Mouse (Mus musculus) MEL (cell line): ENCODE measurements at regions not wholly inside any gene's neighbourhood (a gene's known extent, or its start where the extent isn't known, plus 50 kb on each side); places are given as distances from the start of the nearest gene placed in this dataset.

Experiments used
- DNase-seq: peaks from one replicate; pipeline ENCODE4 v3.0.0; 2011; ENCODE audit warnings: low read depth, low spot score
- H3K27ac ChIP-seq: 2 replicates; pipeline ENCODE4 v1.5.1; 2012; ENCODE audit warnings: low read depth, mild to moderate bottlenecking, control low read depth, low read length, moderate library complexity; ENCODE audit not compliant: control insufficient read depth
- H3K27me3 ChIP-seq, 2 experiments: fragments of 150-350 bp in 1 of 2; sonication (generic) in 1 of 2; 2 replicates each; pipeline ENCODE4 v1.6.1; 2012; ENCODE audit warnings: low read length in 2 of 2, mild to moderate bottlenecking in 2 of 2, improper control_type of control experiment in 1 of 2, moderate library complexity in 1 of 2; ENCODE audit not compliant: insufficient read depth in 2 of 2, control insufficient read depth in 1 of 2
- H3K36me3 ChIP-seq, 2 experiments: 2 replicates each; pipeline ENCODE4 v1.6.1; 2012 to 2014; ENCODE audit warnings: low read length in 2 of 2, improper control_type of control experiment in 1 of 2, inconsistent platforms in 1 of 2, mild to moderate bottlenecking in 1 of 2; ENCODE audit not compliant: insufficient read depth in 2 of 2, control insufficient read depth in 1 of 2
- H3K4me1 ChIP-seq, 2 experiments: fragments of 150-350 bp in 1 of 2; sonication (generic) in 1 of 2; 2 replicates each; pipeline ENCODE4 v1.6.1; 2012; ENCODE audit warnings: low read length in 2 of 2, improper control_type of control experiment in 1 of 2, mild to moderate bottlenecking in 1 of 2; ENCODE audit not compliant: insufficient read depth in 2 of 2, control insufficient read depth in 1 of 2
- H3K4me3 ChIP-seq, 2 experiments: fragments of 150-350 bp in 1 of 2; sonication (generic) in 1 of 2; 2 replicates each; pipeline ENCODE4 v1.5.1; 2012; ENCODE audit warnings: low read depth in 2 of 2, low read length in 2 of 2, mild to moderate bottlenecking in 2 of 2, moderate library complexity in 2 of 2, control low read depth in 1 of 2, improper control_type of control experiment in 1 of 2; ENCODE audit not compliant: control insufficient read depth in 1 of 2, insufficient read depth in 1 of 2
- H3K79me2 ChIP-seq: 2 replicates; pipeline ENCODE4 v1.6.1; 2012; ENCODE audit warnings: mild to moderate bottlenecking, low read length, moderate library complexity; ENCODE audit not compliant: control insufficient read depth, poor library complexity, insufficient read depth
- H3K9ac ChIP-seq: 2 replicates; pipeline ENCODE4 v1.6.1; 2012; ENCODE audit warnings: low read depth, mild to moderate bottlenecking, control low read depth, low read length, moderate library complexity; ENCODE audit not compliant: control insufficient read depth, poor library complexity, severe bottlenecking
- H3K9me3 ChIP-seq: fragments of 150-350 bp; sonication (generic); replicated peaks from 2 replicates; pipeline ENCODE4 v1.6.1; 2012; ENCODE audit warnings: mild to moderate bottlenecking, low read length, improper control_type of control experiment, moderate library complexity; ENCODE audit not compliant: insufficient read depth
- CHD2 ChIP-seq: IDR thresholded peaks from 2 replicates; pipeline ENCODE4 v1.6.1; 2011; ENCODE audit warnings: low read length, improper control_type of control experiment
- CTCF ChIP-seq, 3 experiments: IDR thresholded peaks in 2 of 3; conservative IDR thresholded peaks in 1 of 3; 2 replicates each; pipeline ENCODE4 v1.5.1; 2011 to 2012; ENCODE audit warnings: low read length in 3 of 3, low read depth in 2 of 3, mild to moderate bottlenecking in 2 of 3, improper control_type of control experiment in 1 of 3, inconsistent platforms in 1 of 3, mixed read lengths in 1 of 3, moderate library complexity in 1 of 3; ENCODE audit not compliant: control insufficient read depth in 1 of 3, insufficient read depth in 1 of 3, poor library complexity in 1 of 3, severe bottlenecking in 1 of 3
- E2F4 ChIP-seq: IDR thresholded peaks from 2 replicates; pipeline ENCODE4 v1.6.1; 2011; ENCODE audit warnings: low read depth, low read length, improper control_type of control experiment, borderline replicate concordance
- ETS1 ChIP-seq: IDR thresholded peaks from 2 replicates; pipeline ENCODE4 v1.6.1; 2012; ENCODE audit warnings: low read depth, mild to moderate bottlenecking, inconsistent platforms, low read length, improper control_type of control experiment, moderate library complexity
- GABPA ChIP-seq: IDR thresholded peaks from 2 replicates; pipeline ENCODE4 v1.6.1; 2012; ENCODE audit warnings: low read depth, mild to moderate bottlenecking, inconsistent platforms, low read length, improper control_type of control experiment, moderate library complexity
- GATA1 ChIP-seq: IDR thresholded peaks from 2 replicates; pipeline ENCODE4 v1.6.1; 2011; ENCODE audit warnings: low read depth, low read length, improper control_type of control experiment
- JUND ChIP-seq: IDR thresholded peaks from 2 replicates; pipeline ENCODE4 v1.6.1; 2011; ENCODE audit warnings: low read depth, mild to moderate bottlenecking, improper control_type of control experiment, low read length
- KAT2A ChIP-seq: conservative IDR thresholded peaks from 2 replicates; pipeline ENCODE4 v1.6.1; 2012; ENCODE audit warnings: low read depth, low read length, improper control_type of control experiment, inconsistent platforms
- MAZ ChIP-seq: IDR thresholded peaks from 2 replicates; pipeline ENCODE4 v1.6.1; 2012; ENCODE audit warnings: low read depth, mild to moderate bottlenecking, inconsistent platforms, low read length, improper control_type of control experiment
- MEF2A ChIP-seq: IDR thresholded peaks from 2 replicates; pipeline ENCODE4 v1.6.1; 2014; ENCODE audit warnings: low read depth, mild to moderate bottlenecking, inconsistent platforms, low read length, improper control_type of control experiment; ENCODE audit not compliant: poor library complexity, insufficient replicate concordance, severe bottlenecking; ENCODE audit errors: extremely low read depth
- MXI1 ChIP-seq: IDR thresholded peaks from 2 replicates; pipeline ENCODE4 v1.6.1; 2011; ENCODE audit warnings: mild to moderate bottlenecking, low read depth, low read length, improper control_type of control experiment
- MYB ChIP-seq: IDR thresholded peaks from 2 replicates; pipeline ENCODE4 v1.6.1; 2011; ENCODE audit warnings: mild to moderate bottlenecking, low read depth, low read length, improper control_type of control experiment
- MYC ChIP-seq: IDR thresholded peaks from 2 replicates; pipeline ENCODE4 v1.6.1; 2011; ENCODE audit warnings: low read depth, mild to moderate bottlenecking, low read length, improper control_type of control experiment, moderate library complexity
- NRF1 ChIP-seq: IDR thresholded peaks from 2 replicates; pipeline ENCODE4 v1.6.1; 2014; ENCODE audit warnings: low read depth, mild to moderate bottlenecking, inconsistent platforms, low read length, improper control_type of control experiment, moderate library complexity; ENCODE audit not compliant: poor library complexity, insufficient read depth, severe bottlenecking
- POLR2A ChIP-seq, 2 experiments: IDR thresholded peaks; 2 replicates each; pipeline ENCODE4 v1.6.1; 2011 to 2012; ENCODE audit warnings: low read length in 2 of 2, mild to moderate bottlenecking in 2 of 2, control low read depth in 1 of 2, improper control_type of control experiment in 1 of 2, low read depth in 1 of 2, moderate library complexity in 1 of 2; ENCODE audit not compliant: control insufficient read depth in 1 of 2, insufficient read depth in 1 of 2, poor library complexity in 1 of 2
- POLR2AphosphoS2 ChIP-seq: IDR thresholded peaks from 2 replicates; pipeline ENCODE4 v1.6.1; 2011; ENCODE audit warnings: low read length, improper control_type of control experiment
- POLR2AphosphoS5 ChIP-seq: IDR thresholded peaks from 2 replicates; pipeline ENCODE4 v1.6.1; 2012; ENCODE audit warnings: low read depth, borderline replicate concordance, mild to moderate bottlenecking, inconsistent platforms, low read length, moderate library complexity, mixed read lengths
- RAD21 ChIP-seq: IDR thresholded peaks from 2 replicates; pipeline ENCODE4 v1.6.1; 2011; ENCODE audit warnings: mild to moderate bottlenecking, low read depth, low read length, improper control_type of control experiment
- TAL1 ChIP-seq: IDR thresholded peaks from 2 replicates; pipeline ENCODE4 v1.6.1; 2012; ENCODE audit warnings: mild to moderate bottlenecking, inconsistent platforms, low read length, moderate library complexity, mixed read lengths
- TBP ChIP-seq: IDR thresholded peaks from 2 replicates; pipeline ENCODE4 v1.8.0; 2011; ENCODE audit warnings: low read depth, low read length, improper control_type of control experiment
- UBTF ChIP-seq: IDR thresholded peaks from 2 replicates; pipeline ENCODE4 v1.6.1; 2012; ENCODE audit warnings: low read depth, mild to moderate bottlenecking, inconsistent platforms, low read length, improper control_type of control experiment, moderate library complexity, borderline replicate concordance; ENCODE audit not compliant: insufficient read depth
- USF1 ChIP-seq: IDR thresholded peaks from 2 replicates; pipeline ENCODE4 v1.6.1; 2014; ENCODE audit warnings: low read depth, mild to moderate bottlenecking, inconsistent platforms, low read length, improper control_type of control experiment, moderate library complexity
- USF2 ChIP-seq, 2 experiments: IDR thresholded peaks; 2 replicates each; pipeline ENCODE4 v1.6.1; 2011 to 2012; ENCODE audit warnings: improper control_type of control experiment in 2 of 2, low read length in 2 of 2, borderline replicate concordance in 1 of 2, inconsistent platforms in 1 of 2, low read depth in 1 of 2, mild to moderate bottlenecking in 1 of 2; ENCODE audit not compliant: insufficient read depth in 1 of 2
- ZMIZ1 ChIP-seq: IDR thresholded peaks from 2 replicates; pipeline ENCODE4 v1.6.1; 2012; ENCODE audit warnings: low read depth, mild to moderate bottlenecking, inconsistent platforms, low read length, improper control_type of control experiment, moderate library complexity

DNA sequence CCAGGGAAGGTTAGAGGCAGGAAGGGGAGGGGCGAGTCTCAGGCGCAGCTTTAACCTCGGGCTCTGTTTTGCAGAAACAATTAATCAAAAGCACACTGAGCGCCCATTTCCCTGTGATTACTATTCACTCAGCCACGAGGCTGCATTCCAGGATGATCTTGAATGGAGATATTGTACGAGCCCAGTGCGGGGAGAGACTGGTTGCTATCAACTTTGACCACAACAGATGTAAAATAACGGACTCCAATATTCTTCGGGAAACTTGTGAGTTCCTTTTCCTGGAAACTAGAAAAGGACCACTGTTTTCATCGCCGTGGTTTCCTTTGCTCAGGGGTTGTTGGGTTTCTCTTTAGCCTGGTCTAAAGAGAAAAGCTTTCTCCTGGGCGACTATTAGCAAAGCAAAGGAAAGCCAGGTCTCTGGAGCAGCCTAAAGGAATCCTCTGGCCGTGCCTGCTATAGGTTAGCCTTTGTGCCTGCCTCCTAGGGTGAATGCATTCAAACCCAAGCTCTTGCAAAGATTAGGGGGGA is 87.4 kb upstream of the Plekha5 start:
- no peak overlapping the region for H3K4me3 ChIP-seq
- DNase-seq = no peak
- H3K27me3 ChIP-seq = no peaks in the 10 kb centered on the region
- H3K36me3 ChIP-seq = no peaks in the 10 kb centered on the region
- no peak overlapping the region for H3K9ac ChIP-seq
- H3K79me2 ChIP-seq = no peaks in the 10 kb centered on the region
- H3K27ac ChIP-seq = no peak overlapping the region
- no peaks in the 10 kb centered on the region for H3K4me1 ChIP-seq
- H3K9me3 ChIP-seq = no peaks in the 10 kb centered on the region
- TF ChIP-seq MYB (no peak), TBP (no peak), GATA1 (no peak), CHD2 (no peak), UBTF (no peak), USF2 (IDR thresholded peaks at IDR 0.05; ENCODE audit: borderline replicate concordance in 1 of 2, insufficient read depth in 1 of 2, low read depth in 1 of 2, low read length in 2 of 2) (no peak), USF1 (no peak)

DNA sequence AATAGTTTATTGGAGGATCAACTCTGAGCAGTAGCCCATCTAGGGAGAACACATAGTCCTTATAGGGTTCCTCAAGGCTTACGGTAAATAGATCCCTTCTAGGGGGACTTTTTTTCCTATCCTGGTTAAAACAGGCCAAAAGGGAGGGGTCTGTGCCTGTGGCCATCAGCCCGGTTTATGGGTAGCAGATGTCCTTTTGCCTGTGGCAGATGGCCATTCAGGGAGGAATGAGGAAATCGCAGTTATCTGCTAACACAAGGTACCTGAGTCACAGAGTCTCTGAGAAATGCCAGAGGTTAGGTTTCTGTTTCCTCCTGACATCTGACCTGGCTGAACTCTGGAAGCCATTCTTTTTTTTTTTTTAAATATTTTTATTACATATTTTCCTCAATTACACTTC is 90.5 kb upstream of the Plekha5 start:
- TF ChIP-seq CTCF (IDR thresholded peaks at IDR 0.05 in 2 of 3, conservative IDR thresholded peaks at IDR 0.05 in 1 of 3; ENCODE audit: control insufficient read depth in 1 of 3, insufficient read depth in 1 of 3, low read depth in 2 of 3, low read length in 3 of 3, poor library complexity in 1 of 3, severe bottlenecking in 1 of 3) = no peak
- TF ChIP-seq NRF1 = no peak
- TF ChIP-seq ZMIZ1 = no peak
- no peak for TF ChIP-seq USF1
- TF ChIP-seq ETS1 = no peak
- no peak for TF ChIP-seq UBTF
- TF ChIP-seq MEF2A = no peak
- TF ChIP-seq MAZ = no peak
- no peak for DNase-seq

DNA sequence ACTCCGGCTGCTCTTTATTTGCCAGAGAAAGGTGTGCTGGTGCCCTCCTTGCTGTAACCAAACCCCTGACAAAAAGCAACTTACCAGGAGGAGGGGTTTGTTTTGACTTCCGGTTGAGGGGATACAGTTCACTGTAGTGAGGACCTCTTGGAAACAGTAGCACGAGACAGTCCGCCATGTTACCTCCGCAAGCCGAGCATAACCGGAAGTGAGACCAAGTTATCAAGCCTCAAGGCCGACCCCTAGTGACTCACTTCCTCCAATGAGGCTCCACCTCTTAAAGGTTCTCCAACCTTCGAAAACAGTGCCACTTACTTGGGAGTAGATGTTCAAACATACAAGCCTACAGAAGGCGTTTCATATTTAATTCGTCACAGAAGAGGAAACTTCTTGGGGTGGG is 115.2 kb upstream of the Plekha5 start:
- Histone ChIP-seq H3K4me1 (no peaks in the 10 kb centered on the region), H3K36me3 (no peaks in the 10 kb centered on the region), H3K79me2 (no peaks in the 10 kb centered on the region), H3K27ac (no peak overlapping the region), H3K4me3 (no peak overlapping the region), H3K9ac (no peak overlapping the region), H3K27me3 (no peaks in the 10 kb centered on the region), H3K9me3 (no peaks in the 10 kb centered on the region)
- DNase-seq = no peak
- TF ChIP-seq POLR2AphosphoS2 = no peak
- TF ChIP-seq MXI1 = no peak
- TF ChIP-seq ZMIZ1 = no peak
- no peak for TF ChIP-seq GABPA
- TF ChIP-seq MYC = no peak
- TF ChIP-seq TAL1 = no peak
- no peak for TF ChIP-seq UBTF
- TF ChIP-seq NRF1 = no peak
- TF ChIP-seq POLR2AphosphoS5 = no peak
- TF ChIP-seq CTCF (IDR thresholded peaks at IDR 0.05 in 2 of 3, conservative IDR thresholded peaks at IDR 0.05 in 1 of 3; ENCODE audit: control insufficient read depth in 1 of 3, insufficient read depth in 1 of 3, low read depth in 2 of 3, low read length in 3 of 3, poor library complexity in 1 of 3, severe bottlenecking in 1 of 3) = no peak
- TF ChIP-seq POLR2A (IDR thresholded peaks at IDR 0.05; ENCODE audit: control insufficient read depth in 1 of 2, insufficient read depth in 1 of 2, low read depth in 1 of 2, low read length in 2 of 2, poor library complexity in 1 of 2) = no peak
- no peak for TF ChIP-seq RAD21
- TF ChIP-seq JUND = no peak
- no peak for TF ChIP-seq E2F4
- no peak for TF ChIP-seq USF1
- no peak for TF ChIP-seq KAT2A
- TF ChIP-seq MEF2A = no peak

More for the DNA sequence above, 90.5 kb upstream of the Plekha5 start:
- Histone ChIP-seq H3K27me3 (no peaks in the 10 kb centered on the region), H3K9ac (no peak overlapping the region), H3K4me3 (no peak overlapping the region), H3K36me3 (no peaks in the 10 kb centered on the region), H3K4me1 (no peaks in the 10 kb centered on the region), H3K9me3 (no peaks in the 10 kb centered on the region), H3K27ac (no peak overlapping the region), H3K79me2 (no peaks in the 10 kb centered on the region)
